Mouse (Mus musculus) layer of hippocampus, adult 8-10 months (tissue): ENCODE measurements at regions not wholly inside any gene's neighbourhood (a gene's known extent, or its start where the extent isn't known, plus 50 kb on each side); places are given as distances from the start of the nearest gene placed in this dataset.
"Not testable (repeated sequence)": the region's sequence is repeated elsewhere in the genome, so short reads cannot be mapped to it uniquely, and the experiment has no call there.

Source experiments
- DNase-seq, 2 experiments: peaks; one replicate each; pipeline ENCODE4 v3.0.0; 2022; ENCODE audit warnings: low spot score in 2 of 2

- not testable (repeated sequence) for DNase-seq
Measured at GRCm38 (mm10) chr13:52359332-52359731, 171.7 kb downstream of the Diras2 start.

DNA sequence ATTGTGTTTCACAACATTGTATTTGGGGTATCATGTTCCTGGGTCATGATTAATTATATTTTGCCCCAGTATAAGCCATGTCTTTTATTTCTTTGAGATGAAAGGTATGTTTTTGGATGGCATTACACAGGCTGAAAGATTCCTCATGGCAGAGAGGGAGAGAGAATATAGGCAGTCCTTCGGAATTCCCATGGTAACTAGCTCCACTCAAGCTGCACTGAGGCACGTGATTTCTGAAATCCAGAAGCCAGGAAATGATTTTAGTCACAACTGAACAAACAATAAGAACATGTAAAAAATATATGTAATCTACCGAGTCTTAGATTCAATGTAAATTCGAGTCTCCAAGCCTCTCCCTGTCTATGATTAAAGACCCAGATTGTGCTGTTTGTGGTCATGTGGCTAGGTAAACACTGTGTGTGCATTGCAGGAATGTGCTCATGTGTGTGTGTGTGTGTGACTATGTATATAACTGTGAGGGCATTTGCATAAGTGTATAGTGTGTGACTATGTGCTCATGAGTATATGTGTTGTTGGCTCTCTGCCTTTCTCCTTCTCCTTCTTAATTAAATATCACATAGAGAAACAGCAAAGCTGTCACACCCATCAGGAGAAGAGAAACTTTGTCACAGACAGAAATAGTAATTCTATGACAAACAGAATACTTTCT lies 169.8 kb downstream of the Diras2 start:
- DNase-seq = no peak

DNA sequence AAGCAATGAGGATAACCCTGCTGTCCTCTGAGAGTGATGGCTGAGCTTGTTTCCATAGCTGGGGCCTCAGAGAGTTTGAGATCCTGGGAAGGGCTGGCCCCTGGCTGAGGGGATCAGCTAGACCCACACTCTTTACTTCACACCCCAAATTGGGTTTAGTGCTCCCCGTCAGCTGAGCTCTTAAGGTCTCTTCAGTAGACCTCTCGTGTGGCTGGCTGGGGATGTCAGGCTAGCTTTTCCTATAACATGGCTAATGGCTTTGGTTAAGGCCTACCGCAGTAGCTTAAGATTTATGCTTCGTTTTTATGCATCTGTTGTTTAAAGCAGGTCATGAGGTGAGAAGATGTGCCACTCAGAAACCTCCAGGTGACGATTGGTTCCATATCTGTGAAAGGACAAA lies 168.8 kb downstream of the Diras2 start:
- DNase-seq = no peak

DNA sequence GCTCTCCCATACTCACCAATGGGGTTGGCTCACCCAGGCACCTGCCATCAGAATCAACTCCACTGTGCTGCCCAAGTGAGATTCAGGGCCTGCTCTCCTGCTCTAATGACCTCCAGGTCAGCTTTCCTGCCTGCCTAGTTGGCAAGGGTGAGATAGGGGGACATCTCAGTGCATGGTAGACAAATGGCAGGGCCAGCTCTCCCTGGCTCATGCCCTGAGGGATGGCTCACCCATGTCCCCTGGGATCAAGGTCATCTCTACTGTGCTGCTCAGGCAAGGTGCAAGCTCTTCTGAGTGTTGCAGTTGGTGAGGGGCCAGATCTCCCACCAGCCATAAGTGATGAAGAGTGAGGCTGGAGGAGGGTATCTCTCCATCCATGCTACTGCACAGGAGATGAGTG lies 161.2 kb downstream of the Diras2 start:
- DNase-seq = no peak

DNA sequence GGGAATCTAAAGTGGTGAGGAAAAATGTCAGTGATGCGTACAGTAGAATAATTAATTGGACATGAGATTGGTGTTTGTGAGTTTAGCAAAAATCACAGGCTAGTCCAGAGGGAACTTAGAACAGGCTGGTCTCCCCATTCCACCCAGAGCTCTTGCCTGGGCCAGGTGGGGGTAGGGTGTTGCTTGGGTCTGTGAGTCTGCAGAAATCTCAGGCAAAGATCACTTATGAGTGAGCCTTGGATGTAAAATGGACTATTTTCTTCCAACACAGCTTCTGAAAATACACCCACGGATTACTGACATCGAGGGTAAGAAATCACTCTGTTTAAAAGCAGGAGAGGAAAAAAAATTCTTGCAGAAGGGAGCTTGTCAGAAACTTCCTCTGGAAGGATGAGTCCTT lies 159.1 kb downstream of the Diras2 start:
- no peak for DNase-seq

- DNase-seq = no peak
Measured at GRCm38 (mm10) chr13:52374781-52375180, 156.3 kb downstream of the Diras2 start.

GRCm38 (mm10) chr13:52378236-52378635 lies 152.8 kb downstream of the Diras2 start:
- DNase-seq = peak; percentile 22 to 38

DNA sequence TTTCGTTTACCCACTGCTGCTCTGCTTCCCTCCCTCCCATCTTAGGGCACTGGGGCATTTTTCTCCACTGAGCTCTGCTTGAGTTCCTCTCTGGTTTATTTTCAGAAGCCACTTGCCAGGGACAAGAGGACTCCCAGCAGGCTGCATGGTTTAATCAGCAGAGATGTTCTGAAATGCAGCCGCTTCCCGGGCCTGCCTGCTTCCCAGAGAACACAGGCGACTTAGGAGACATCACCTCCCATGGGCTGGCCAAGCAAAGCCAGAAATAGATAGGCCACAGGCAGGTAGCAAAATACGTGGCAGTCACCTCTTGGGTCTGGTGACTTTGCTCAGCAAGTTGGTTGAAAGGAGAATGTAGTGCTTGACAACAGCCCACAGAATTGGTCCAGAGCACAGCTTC lies 141.8 kb downstream of the Diras2 start:
- DNase-seq = no peak

DNA sequence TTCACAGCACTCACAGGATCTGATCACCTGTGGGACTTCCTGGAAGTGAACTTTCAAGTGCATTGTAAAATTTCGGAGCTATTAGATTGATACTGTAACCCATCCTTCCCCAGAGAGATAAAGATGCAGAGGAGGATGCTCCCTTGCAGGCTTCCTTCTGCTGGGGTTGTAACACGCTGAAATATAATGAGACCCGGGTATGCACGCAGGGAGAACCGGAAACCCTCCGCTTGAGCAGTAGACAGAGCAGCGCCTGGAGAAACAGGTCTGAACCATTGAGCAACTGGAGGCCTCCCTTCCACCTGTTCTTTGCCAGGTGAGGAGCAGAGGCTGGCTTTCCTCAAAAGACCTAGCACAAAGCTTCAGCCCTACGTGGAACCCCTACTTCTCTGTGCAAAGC lies 135.3 kb downstream of the Diras2 start:
- no peak for DNase-seq

GRCm38 (mm10) chr13:52398344-52398743 lies 132.7 kb downstream of the Diras2 start:
- DNase-seq = no peak

DNA sequence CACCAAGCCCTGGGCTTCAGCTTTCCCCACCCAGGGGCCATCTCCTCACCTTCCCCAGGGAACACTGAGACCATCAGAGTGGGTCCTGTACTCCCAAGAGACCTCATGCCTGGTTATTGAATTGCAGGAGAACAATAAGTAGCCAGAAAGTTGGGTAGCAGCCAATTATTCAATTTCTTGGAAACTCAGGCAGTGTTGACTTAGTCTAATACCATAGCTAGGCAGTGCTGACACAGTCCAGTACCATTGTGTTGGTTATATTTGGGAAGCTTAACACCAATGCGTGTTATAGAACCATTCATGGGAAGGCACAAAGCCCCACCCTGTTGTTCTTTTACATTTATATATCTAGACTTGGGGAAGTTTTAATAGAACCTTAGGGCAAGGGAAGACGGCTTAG lies 131.9 kb downstream of the Diras2 start:
- no peak for DNase-seq

DNA sequence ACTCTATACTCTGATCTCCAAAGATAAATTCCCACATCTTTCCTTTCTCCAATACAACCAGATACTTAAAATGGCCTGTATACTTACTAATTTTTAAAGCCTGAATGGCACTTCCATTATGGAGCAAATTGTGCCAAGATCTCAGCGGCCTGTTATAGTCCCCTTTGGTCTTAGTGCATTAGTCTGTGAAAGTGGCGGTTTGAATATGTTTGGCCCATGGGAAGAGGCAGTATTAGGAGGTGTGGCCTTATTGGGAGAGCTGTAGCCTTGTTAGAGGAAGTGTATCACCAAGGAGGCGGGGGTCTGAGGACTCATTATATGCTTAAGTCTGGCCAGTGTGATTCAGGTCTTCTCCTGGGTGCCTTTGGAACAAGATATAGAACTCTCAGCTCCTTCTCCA lies 127.3 kb downstream of the Diras2 start:
- DNase-seq = no peak

DNA sequence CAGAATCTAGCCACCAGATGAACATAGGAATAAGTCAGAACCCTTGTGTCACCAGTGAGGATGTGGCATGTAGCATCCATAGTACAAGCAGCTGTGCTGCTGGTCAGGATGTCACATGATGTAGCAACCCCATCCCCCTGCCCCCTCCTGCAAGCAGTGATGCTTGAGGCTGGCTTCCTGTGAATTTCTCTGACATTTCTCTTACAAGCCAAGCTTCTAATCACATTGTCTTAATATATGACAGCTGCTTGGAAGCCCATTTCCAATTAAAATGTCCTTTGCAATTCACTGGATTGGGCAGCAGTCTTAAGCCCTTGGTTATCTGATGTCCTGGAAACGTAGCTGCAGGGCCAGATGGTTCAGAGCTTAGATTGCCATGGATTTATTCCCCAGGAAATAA lies 114.8 kb downstream of the Diras2 start:
- no peak for DNase-seq

DNA sequence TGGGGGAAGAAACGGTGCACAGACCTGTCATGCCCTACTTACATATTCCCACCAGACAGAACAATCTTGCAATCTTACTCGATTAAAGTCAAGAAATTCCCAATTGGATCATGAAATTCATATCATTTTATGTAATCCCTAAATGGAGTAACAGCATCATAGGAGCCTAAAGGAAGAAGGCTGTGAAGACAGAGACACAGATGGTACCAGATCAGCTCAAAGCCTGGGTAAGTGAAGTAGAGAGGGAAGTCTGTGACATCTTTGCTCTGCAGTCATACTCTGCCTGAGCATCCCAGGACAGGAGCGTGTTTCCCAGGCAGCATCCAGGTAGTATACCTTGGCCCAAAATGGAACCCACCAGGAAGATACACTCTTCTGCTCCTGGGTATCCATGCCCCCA lies 108.6 kb downstream of the Diras2 start:
- no peak for DNase-seq

DNA sequence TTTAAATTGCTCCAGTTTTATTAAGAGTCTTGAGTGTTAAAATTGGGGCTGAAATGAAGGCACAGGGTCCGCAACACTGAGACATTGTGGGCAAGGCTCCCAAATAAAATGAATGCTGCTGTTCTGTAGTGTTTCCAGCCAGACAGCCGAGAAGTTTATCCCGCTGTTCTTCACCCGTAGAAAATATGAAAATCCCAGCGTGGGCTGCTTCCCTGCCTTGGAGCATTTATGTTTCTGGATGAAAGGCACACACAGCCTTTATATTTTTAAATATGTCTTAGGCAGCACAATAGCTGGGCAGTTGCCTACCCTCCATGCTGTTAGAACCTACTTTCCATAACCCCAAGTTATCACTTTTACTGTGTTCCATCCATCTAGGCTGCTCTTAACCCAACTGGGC lies 102.6 kb downstream of the Diras2 start:
- DNase-seq = no peak

DNA sequence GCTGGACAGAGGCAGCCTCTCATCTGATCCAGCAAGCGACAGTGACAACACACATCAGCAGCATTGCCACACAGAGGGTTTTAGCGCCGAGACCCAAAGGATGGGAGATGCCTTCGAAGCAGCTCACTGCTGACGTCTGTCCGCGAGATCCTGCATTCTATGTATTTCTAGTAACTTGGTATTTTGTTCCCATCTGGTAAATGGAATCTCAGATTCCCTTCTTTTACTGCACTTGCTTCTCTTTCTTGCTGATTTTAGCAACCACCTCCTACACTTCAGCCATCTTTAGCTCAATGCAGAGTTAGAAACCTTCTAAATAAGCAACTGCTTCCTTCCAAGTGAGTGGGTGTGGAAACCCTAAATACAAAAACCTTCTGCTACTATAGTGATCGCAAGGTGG lies 94.3 kb downstream of the Diras2 start:
- DNase-seq = peak in 1 of 2 experiments; percentile 29

GRCm38 (mm10) chr13:52445513-52445912 lies 85.6 kb downstream of the Diras2 start:
- DNase-seq = peak; percentile 48 to 60

DNA sequence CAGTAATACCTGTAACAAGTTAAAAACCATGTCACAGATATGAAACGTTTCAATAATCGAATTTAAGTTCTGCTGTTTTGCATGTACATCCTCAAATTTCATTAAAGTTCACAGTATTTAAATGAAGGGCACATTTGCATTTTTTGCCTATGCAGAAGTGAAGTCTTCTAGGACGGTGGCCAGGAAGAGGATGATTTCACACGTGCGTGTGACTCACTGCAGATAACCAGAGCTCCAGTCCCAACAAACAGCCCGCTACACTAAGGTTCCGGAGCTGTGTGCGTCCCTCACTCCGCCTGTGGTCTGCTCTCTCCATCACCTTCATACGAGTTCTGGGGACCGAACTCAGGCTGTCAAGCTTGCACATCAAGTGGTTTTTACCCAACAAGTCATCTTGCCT lies 82.2 kb downstream of the Diras2 start:
- no peak for DNase-seq

DNA sequence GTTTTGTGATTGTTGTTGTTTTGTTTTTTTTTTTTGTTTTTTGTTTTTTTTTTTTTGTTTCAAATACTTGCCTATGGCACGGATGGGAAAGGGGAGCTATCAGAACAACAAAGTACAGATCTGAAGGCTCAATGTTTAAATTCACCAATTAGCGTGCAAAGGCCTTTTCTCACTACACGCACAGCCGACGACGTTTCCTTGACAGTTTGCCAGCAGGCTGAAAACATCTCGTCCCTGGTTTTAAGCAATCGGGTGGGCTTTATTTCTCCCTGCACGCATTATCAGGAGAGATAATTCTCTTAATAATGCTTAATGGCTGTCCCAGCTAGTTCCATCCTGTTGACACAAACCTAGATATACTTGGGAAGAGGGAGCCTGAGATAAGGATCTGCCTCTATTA lies 79.6 kb downstream of the Diras2 start:
- no peak for DNase-seq

DNA sequence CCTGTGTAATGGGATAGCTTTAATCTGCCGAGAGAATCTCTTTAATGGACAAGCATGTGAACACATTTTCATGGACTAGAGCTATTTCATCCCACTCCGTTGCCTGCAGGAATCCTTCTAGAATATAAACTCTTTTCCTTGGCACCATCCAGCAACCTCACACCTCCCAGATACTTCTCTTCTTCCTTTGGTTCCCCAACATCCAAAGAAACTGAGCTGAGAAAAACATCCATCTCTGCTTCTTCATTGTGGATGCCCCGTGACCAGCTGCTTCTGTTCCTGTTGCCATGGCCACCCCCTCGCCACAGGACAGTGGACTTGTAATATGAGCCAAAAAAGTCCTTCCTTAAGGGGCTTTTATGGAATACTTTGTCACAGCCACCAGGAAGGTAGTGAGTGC lies 78.8 kb downstream of the Diras2 start:
- DNase-seq = no peak
